Mouse (Mus musculus) C2C12 (cell line): ENCODE results near the gene Nxn.

Source experiments
- CTCF ChIP-seq: IDR thresholded peaks from one replicate; pipeline ENCODE4 v1.5.1; 2011; ENCODE audit not compliant: control insufficient read depth, insufficient read depth, insufficient read length
- FOSL1 ChIP-seq: IDR thresholded peaks from one replicate; pipeline ENCODE4 v1.8.0; 2011; ENCODE audit warnings: mild to moderate bottlenecking, low read length; ENCODE audit not compliant: poor library complexity, insufficient read depth, severe bottlenecking
- MAX ChIP-seq: IDR thresholded peaks from one replicate; pipeline ENCODE4 v1.6.1; 2011; ENCODE audit warnings: mild to moderate bottlenecking, control low read depth
- MYOD1 ChIP-seq: IDR thresholded peaks from one replicate; pipeline ENCODE4 v1.6.1; 2011; ENCODE audit warnings: low read depth; ENCODE audit not compliant: control insufficient read depth, insufficient read length
- USF1 ChIP-seq: IDR thresholded peaks from one replicate; pipeline ENCODE4 v1.6.1; 2011; ENCODE audit warnings: low read depth, mild to moderate bottlenecking, control low read depth, moderate library complexity

GRCm38 (mm10) chr11:76420896-76421295 is 22.0 kb upstream of the Nxn start:
- TF ChIP-seq USF1 (no peak), CTCF (no peak), MAX (no peak), MYOD1 (no peak), FOSL1 (no peak)
